Mouse (Mus musculus): Measurements from ENCODE around the gene Oscar. TPM values are rescaled to one million over a fixed set of nuclear protein-coding genes. Genes with fewer than 3 reads are reported as not detected.

Gene Oscar
- polyA plus RNA-seq, 1 experiment from 2014 or later = 0.37 TPM

GRCm38 (mm10) chr7:3643412-3643811, 27.5 kb upstream of the Oscar start:
- H3K4me1 ChIP-seq = peaks cover 22% of the 10 kb centered on the region
- H3K4me2 ChIP-seq = peak overlapping the region; percentile 58; the same call in 1 of the 2 replicates
- ATAC-seq (ENCODE audit: insufficient number of reproducible peaks, insufficient read depth, low FRiP score, low TSS enrichment, low read depth) = no peak
- H3K36me3 ChIP-seq = peaks cover 36% of the 10 kb centered on the region
- no peak overlapping the region for H3K4me3 ChIP-seq
- no peaks in the 10 kb centered on the region for H3K27me3 ChIP-seq
- WGBS = 74% methylated on average over 5 of the region's 5 CpGs
- no peaks in the 10 kb centered on the region for H3K9me3 ChIP-seq
- H3K27ac ChIP-seq = no peak overlapping the region
- no peak overlapping the region for H3K9ac ChIP-seq

DNA sequence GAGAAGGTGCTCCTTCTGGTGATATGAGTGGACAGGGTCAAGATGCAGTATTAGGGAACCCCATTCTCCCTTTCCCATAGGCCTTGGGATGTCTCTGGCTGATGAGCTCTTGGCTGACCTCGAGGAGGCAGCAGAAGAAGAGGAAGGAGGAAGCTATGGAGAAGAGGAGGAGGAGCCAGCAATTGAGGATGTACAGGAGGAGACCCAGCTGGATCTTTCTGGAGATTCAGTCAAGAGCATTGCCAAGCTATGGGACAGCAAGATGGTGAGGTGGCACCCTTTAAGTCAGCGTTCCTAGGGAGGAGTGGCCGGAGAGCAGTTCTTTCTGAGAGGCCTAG, 14.5 kb upstream of the Oscar start:
- no peak for ATAC-seq (ENCODE audit: insufficient number of reproducible peaks, insufficient read depth, low FRiP score, low TSS enrichment, low read depth)
- 56% methylated on average over 3 of the region's 3 CpGs for WGBS
- Histone ChIP-seq H3K9me3 (no peaks in the 10 kb centered on the region), H3K4me1 (peaks cover 25% of the 10 kb centered on the region), H3K4me2 (peak overlapping the region; percentile 99), H3K27me3 (no peaks in the 10 kb centered on the region), H3K9ac (peak overlapping the region; percentile 87), H3K4me3 (peak overlapping the region; percentile 75), H3K36me3 (peaks cover 43% of the 10 kb centered on the region), H3K27ac (no peak overlapping the region)

GRCm38 (mm10) chr7:3629543-3630477, 13.9 kb upstream of the Oscar start, which contains the start of the genes Tfpt and Prpf31:
Tfpt (minus strand) TSS chr7:3629929.
Prpf31 (plus strand) TSS chr7:3629985.
- Histone ChIP-seq H3K27ac (peak within 1 kb of the TSS; percentile 84), H3K9ac (peak within 1 kb of the TSS; percentile 87), H3K36me3 (peaks cover 36% of the 10 kb centered on the region), H3K4me1 (peaks cover 25% of the 10 kb centered on the region), H3K4me2 (peak within 1 kb of the TSS; percentile 99), H3K9me3 (no peaks in the 10 kb centered on the region), H3K4me3 (peak within 1 kb of the TSS; percentile 75), H3K27me3 (no peaks in the 10 kb centered on the region)
- peak; percentile 80 for ATAC-seq (ENCODE audit: insufficient number of reproducible peaks, insufficient read depth, low FRiP score, low TSS enrichment, low read depth)
- WGBS = 1% methylated on average over 47 of the region's 47 CpGs

GRCm38 (mm10) chr7:3629030-3629429, 13.1 kb upstream of the Oscar start:
- ATAC-seq (ENCODE audit: insufficient number of reproducible peaks, insufficient read depth, low FRiP score, low TSS enrichment, low read depth) = no peak
- 39% methylated on average over 4 of the region's 4 CpGs for WGBS

DNA sequence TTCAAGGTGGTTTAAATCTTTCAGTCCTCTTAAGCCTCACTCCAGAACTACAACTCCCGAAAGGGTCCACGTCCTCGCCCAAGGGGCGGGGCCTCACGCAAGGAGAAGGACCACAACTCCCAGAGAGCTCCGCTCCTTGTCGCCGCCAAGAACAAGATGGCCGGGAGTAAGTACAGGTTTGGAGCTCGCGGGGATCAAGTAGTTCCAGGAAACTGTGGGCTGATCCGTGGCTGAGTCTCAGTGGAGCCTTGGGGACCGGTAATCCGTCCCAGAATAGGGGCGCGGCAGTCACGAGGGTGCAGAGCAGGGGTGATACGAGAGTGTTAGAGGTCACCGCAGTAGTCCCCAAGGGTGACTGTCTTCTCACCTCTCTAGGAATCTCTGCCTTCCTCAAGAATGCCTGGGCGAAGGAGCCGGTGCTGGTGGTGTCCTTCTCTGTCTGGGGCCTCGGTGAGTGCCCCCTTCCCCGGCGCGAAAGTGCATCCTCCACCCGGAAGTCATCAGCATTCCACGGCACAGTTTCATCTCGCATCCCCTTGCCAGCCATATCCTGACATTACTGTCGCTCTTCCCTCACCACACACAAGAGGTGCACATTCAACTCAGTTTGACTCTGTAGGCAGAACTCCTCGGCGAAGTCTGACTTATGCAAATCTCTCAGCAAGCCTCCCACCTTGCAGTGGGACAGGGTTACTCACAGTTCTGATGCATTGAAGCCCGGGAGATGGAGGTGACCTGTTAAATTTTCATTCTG, 1.5 kb upstream of the Oscar start, which contains the start of gene Ndufa3:
TSS of gene Ndufa3 (plus strand) at position 132 of the 754 bp plus-strand sequence.
- Histone ChIP-seq H3K9me3 (no peaks in the 10 kb centered on the region), H3K27ac (peak within 1 kb of the TSS; percentile 73), H3K4me2 (peak within 1 kb of the TSS; percentile 85), H3K27me3 (no peaks in the 10 kb centered on the region), H3K4me1 (peaks cover 6% of the 10 kb centered on the region), H3K4me3 (peak within 1 kb of the TSS; percentile 82), H3K36me3 (peaks cover 31% of the 10 kb centered on the region), H3K9ac (peak within 1 kb of the TSS; percentile 89)
- WGBS = under 1% methylated on average over 32 of the region's 32 CpGs
- peak; percentile 92 for ATAC-seq (ENCODE audit: insufficient number of reproducible peaks, insufficient read depth, low FRiP score, low TSS enrichment, low read depth)

More at GRCm38 (mm10) chr7:3629030-3629429, 13.1 kb upstream of the Oscar start:
- Histone ChIP-seq H3K36me3 (peaks cover 36% of the 10 kb centered on the region), H3K27me3 (no peaks in the 10 kb centered on the region), H3K27ac (peak overlapping the region; percentile 84; the same call in 1 of the 2 replicates), H3K9me3 (no peaks in the 10 kb centered on the region), H3K9ac (peak overlapping the region; percentile 87), H3K4me1 (peaks cover 25% of the 10 kb centered on the region), H3K4me2 (peak overlapping the region; percentile 99), H3K4me3 (peak overlapping the region; percentile 75)

DNA sequence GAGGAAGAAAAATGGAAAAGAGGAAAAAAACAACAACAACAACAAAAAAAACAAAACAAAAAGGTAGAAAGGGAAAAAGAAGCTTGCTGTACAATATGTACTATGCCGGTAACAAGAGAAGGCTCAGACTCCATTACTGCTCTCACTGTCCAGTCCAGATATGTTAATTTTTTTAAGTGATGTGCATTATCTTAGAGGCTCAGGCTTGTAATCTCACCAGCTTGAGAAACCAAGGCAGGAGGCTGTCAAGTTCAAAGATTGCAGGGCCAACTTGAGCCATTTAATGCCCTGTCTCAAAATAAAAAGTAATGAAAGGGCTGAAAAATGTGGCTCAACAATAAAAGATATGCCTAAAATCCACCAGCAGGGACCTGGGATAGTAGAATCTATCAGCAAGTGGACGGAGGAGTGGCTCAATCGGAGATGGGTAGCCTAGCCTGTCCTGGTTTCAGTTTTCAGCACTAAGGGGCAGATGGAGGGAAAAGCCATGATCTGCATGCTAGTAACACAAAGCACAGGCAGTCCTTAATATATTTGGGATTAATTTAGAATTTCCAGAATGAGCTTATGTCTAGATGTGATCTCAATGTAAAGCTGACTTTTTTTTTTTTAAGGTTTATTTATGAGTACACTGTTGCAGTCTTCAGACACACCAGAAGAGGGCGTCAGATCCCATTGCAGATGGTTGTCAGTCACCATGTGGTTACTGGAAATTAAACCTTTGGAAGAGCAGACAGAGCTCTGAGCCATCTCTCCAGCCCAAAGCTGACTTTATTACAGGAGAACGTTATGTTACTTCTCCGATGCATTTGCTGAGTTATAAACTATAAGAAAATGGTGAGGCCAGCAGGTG, 658 bp upstream of the Oscar start:
- Histone ChIP-seq H3K9me3 (no peaks in the 10 kb centered on the region), H3K4me1 (peaks cover 6% of the 10 kb centered on the region), H3K27ac (no peak overlapping the region), H3K27me3 (no peaks in the 10 kb centered on the region), H3K4me3 (peak overlapping the region; percentile 82), H3K4me2 (0 out of 2 replicates have a peak overlapping the region, but pooled peaks have one; percentile 26), H3K9ac (no peak overlapping the region), H3K36me3 (peaks cover 25% of the 10 kb centered on the region)
- 37% methylated on average over 6 of the region's 6 CpGs for WGBS
- no peak for ATAC-seq (ENCODE audit: insufficient number of reproducible peaks, insufficient read depth, low FRiP score, low TSS enrichment, low read depth)

DNA sequence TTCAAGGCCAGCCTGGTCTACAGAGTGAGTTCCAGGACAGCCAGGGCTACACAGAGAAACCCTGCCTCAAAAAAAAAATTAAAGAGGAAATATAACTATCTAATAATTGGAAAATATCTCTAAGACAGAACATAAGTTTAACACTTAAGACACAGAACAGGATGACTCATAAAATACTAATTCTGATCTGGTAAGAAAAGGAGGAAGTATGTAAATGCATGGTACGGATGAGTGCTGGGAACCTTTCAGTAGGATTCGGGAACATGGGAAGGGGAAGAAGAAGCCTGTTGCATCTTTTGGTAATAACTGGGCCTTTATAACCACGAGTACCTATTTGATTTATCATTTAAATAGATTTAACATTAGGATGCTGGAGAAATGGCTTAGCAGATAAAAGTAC, 1.9 kb downstream of the Oscar start:
- no peak overlapping the region for H3K4me2 ChIP-seq
- H3K36me3 ChIP-seq = peaks cover 3% of the 10 kb centered on the region; the same call in 1 of the 2 replicates
- H3K4me3 ChIP-seq = no peak overlapping the region
- no peak for ATAC-seq (ENCODE audit: insufficient number of reproducible peaks, insufficient read depth, low FRiP score, low TSS enrichment, low read depth)
- no peaks in the 10 kb centered on the region for H3K9me3 ChIP-seq
- H3K27me3 ChIP-seq = no peaks in the 10 kb centered on the region
- peaks cover 6% of the 10 kb centered on the region for H3K4me1 ChIP-seq
- WGBS = 71% methylated on average over 3 of the region's 3 CpGs
- H3K9ac ChIP-seq = no peak overlapping the region
- H3K27ac ChIP-seq = no peak overlapping the region

DNA sequence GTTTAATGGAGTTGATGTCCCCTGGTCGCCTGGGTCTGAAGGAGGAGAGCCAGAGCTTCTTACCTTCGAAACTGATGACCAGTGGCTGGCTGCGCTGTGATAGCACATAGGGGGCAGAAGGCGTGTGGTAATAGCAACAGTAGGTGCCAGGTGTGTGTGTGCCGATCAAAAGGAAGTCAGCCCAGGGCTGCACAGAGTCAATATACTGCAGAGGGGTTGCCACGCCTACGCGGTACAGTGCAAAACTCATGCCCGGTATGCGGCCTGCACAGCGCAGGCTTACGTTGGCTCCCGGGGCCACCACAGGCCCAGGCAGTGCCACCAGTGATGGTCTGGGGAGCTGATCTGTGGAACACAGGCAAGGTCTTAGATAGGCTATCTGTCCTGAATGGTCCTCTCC, 5.0 kb downstream of the Oscar start:
- H3K4me1 ChIP-seq = no peaks in the 10 kb centered on the region
- H3K4me2 ChIP-seq = no peak overlapping the region
- H3K27me3 ChIP-seq = no peaks in the 10 kb centered on the region
- no peak overlapping the region for H3K27ac ChIP-seq
- H3K4me3 ChIP-seq = no peak overlapping the region
- WGBS = 86% methylated on average over 13 of the region's 13 CpGs
- no peaks in the 10 kb centered on the region for H3K36me3 ChIP-seq
- no peaks in the 10 kb centered on the region for H3K9me3 ChIP-seq
- ATAC-seq (ENCODE audit: insufficient number of reproducible peaks, insufficient read depth, low FRiP score, low TSS enrichment, low read depth) = no peak
- no peak overlapping the region for H3K9ac ChIP-seq

DNA sequence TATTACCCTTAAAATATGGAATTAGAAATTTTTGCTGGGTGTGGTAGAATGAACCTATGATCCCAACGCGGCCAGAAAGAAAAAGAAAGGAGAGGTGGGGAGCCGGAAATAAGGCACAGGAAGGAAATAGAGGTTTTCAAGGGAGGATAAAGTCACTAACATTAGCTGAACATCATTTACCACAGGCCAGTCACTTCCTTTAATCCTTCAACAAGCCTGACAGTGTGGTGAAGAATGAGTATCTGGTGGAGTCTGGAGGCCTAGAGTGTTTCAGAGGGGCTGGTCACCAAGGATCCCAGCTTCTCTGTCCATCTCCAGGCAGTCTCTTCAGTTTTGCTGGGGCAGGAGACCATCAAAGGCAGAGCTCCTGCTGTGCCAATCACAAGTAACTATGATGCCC, 5.5 kb downstream of the Oscar start:
- no peak for ATAC-seq (ENCODE audit: insufficient number of reproducible peaks, insufficient read depth, low FRiP score, low TSS enrichment, low read depth)
- H3K27ac ChIP-seq = no peak overlapping the region
- H3K36me3 ChIP-seq = no peaks in the 10 kb centered on the region
- no peaks in the 10 kb centered on the region for H3K9me3 ChIP-seq
- no peaks in the 10 kb centered on the region for H3K4me1 ChIP-seq
- H3K4me3 ChIP-seq = no peak overlapping the region
- no peak overlapping the region for H3K9ac ChIP-seq
- H3K4me2 ChIP-seq = no peak overlapping the region
- H3K27me3 ChIP-seq = no peaks in the 10 kb centered on the region
- whole genome bisulfite sequencing = 85% methylated on average over 3 of the region's 3 CpGs

GRCm38 (mm10) chr7:3609082-3609481, 6.9 kb downstream of the Oscar start:
- no peak for ATAC-seq (ENCODE audit: insufficient number of reproducible peaks, insufficient read depth, low FRiP score, low TSS enrichment, low read depth)
- WGBS = 68% methylated on average over 3 of the region's 3 CpGs

DNA sequence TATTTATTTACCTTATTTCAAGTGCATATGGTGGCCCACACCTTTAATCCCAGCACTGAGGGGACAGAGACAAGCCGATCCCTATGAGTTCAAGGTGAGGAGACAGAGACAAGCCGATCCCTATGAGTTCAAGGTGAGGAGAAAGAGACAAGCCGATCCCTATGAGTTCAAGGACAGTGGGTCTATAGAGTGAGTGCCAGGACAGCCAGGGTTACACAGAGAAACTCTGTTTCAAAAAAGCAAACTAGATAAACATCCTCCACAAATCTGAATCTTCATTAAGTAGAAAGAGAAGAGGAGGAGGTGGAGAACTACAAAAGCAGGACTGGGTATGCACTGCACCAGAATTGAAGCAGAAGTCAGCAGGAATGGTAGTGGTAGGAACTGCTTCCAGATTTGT, 7.3 kb downstream of the Oscar start:
- no peaks in the 10 kb centered on the region for H3K36me3 ChIP-seq
- no peaks in the 10 kb centered on the region for H3K9me3 ChIP-seq
- ATAC-seq (ENCODE audit: insufficient number of reproducible peaks, insufficient read depth, low FRiP score, low TSS enrichment, low read depth) = no peak
- H3K4me2 ChIP-seq = no peak overlapping the region
- H3K4me3 ChIP-seq = no peak overlapping the region
- no peaks in the 10 kb centered on the region for H3K4me1 ChIP-seq
- H3K27me3 ChIP-seq = no peaks in the 10 kb centered on the region
- no peak overlapping the region for H3K9ac ChIP-seq
- H3K27ac ChIP-seq = no peak overlapping the region
- 91% methylated on average over 3 of the region's 3 CpGs for WGBS

More at GRCm38 (mm10) chr7:3609082-3609481, 6.9 kb downstream of the Oscar start:
- Histone ChIP-seq H3K4me2 (no peak overlapping the region), H3K9ac (no peak overlapping the region), H3K27me3 (no peaks in the 10 kb centered on the region), H3K36me3 (no peaks in the 10 kb centered on the region), H3K9me3 (no peaks in the 10 kb centered on the region), H3K4me1 (no peaks in the 10 kb centered on the region), H3K4me3 (no peak overlapping the region), H3K27ac (no peak overlapping the region)
